Mouse (Mus musculus) kidney, adult 2 months (tissue): ENCODE measurements at regions not wholly inside any gene's neighbourhood (a gene's known extent, or its start where the extent isn't known, plus 50 kb on each side); places are given as distances from the start of the nearest gene placed in this dataset.

ENCODE experiments used
- DNase-seq: peaks from one replicate; pipeline ENCODE4 v3.0.0; 2021
- H3K27ac ChIP-seq: fragments of 200-500 bp; 2 replicates; pipeline ENCODE4 v1.5.1; 2012; ENCODE audit warnings: low read depth, low read length, control low read depth, inconsistent platforms; ENCODE audit not compliant: insufficient read depth
- H3K27me3 ChIP-seq: fragments of 200-500 bp; replicated peaks from 2 replicates; pipeline ENCODE4 v1.6.1; 2012; ENCODE audit warnings: mild to moderate bottlenecking, moderate library complexity, low read length, inconsistent platforms; ENCODE audit not compliant: control insufficient read depth, insufficient read depth
- H3K36me3 ChIP-seq: fragments of 200-500 bp; 2 replicates; pipeline ENCODE4 v1.6.1; 2012; ENCODE audit warnings: mild to moderate bottlenecking, moderate library complexity, low read length, inconsistent platforms; ENCODE audit not compliant: control insufficient read depth, insufficient read depth
- H3K4me1 ChIP-seq: fragments of 200-500 bp; 2 replicates; pipeline ENCODE4 v1.6.1; 2011; ENCODE audit warnings: low read length; ENCODE audit not compliant: control insufficient read depth, insufficient read depth
- H3K4me3 ChIP-seq: fragments of 200-500 bp; 2 replicates; pipeline ENCODE4 v1.5.1; 2011; ENCODE audit warnings: mild to moderate bottlenecking, low read depth, low read length, control low read depth; ENCODE audit not compliant: insufficient read depth
- CTCF ChIP-seq: fragments of 200-500 bp; conservative IDR thresholded peaks from 2 replicates; pipeline ENCODE4 v1.5.1; 2011; ENCODE audit warnings: low read depth, mild to moderate bottlenecking, control low read depth, low read length, moderate library complexity, mixed read lengths; ENCODE audit not compliant: insufficient read depth, insufficient read length
- POLR2A ChIP-seq: fragments of 200-500 bp; IDR thresholded peaks from one replicate; pipeline ENCODE4 v1.6.1; 2011; ENCODE audit warnings: low read depth, low read length, control low read depth
- WGBS: fragments of 180-500 bp; shearing (Covaris S2); methylation state at CpG from one replicate; pipeline ENCODE4 v1.1.7; 2018; 5-methylcytosine and 5-hydroxymethylcytosine counted together

GRCm38 (mm10) chr19:28768218-28768617 lies 66.6 kb upstream of the Slc1a1 start:
- H3K4me3 ChIP-seq = no peak overlapping the region
- H3K36me3 ChIP-seq = no peaks in the 10 kb centered on the region
- TF ChIP-seq CTCF (no peak), POLR2A (no peak)
- no peak overlapping the region for H3K27ac ChIP-seq
- WGBS = 32% methylated on average over 5 of the region's 5 CpGs
- H3K27me3 ChIP-seq = no peaks in the 10 kb centered on the region
- H3K4me1 ChIP-seq = no peaks in the 10 kb centered on the region
- no peak for DNase-seq

GRCm38 (mm10) chr19:28770419-28770818 lies 64.4 kb upstream of the Slc1a1 start:
- no peak overlapping the region for H3K4me3 ChIP-seq
- no peak for DNase-seq
- WGBS = 83% methylated on average over 12 of the region's 12 CpGs
- H3K36me3 ChIP-seq = no peaks in the 10 kb centered on the region
- TF ChIP-seq POLR2A (no peak), CTCF (no peak)
- no peaks in the 10 kb centered on the region for H3K27me3 ChIP-seq
- H3K4me1 ChIP-seq = no peaks in the 10 kb centered on the region
- H3K27ac ChIP-seq = no peak overlapping the region

GRCm38 (mm10) chr19:28771836-28772235 lies 63.0 kb upstream of the Slc1a1 start:
- Histone ChIP-seq H3K27me3 (no peaks in the 10 kb centered on the region), H3K4me3 (no peak overlapping the region), H3K4me1 (no peaks in the 10 kb centered on the region), H3K36me3 (no peaks in the 10 kb centered on the region), H3K27ac (no peak overlapping the region)
- TF ChIP-seq POLR2A (no peak), CTCF (no peak)
- no peak for DNase-seq
- WGBS = 65% methylated on average over 7 of the region's 7 CpGs

- Histone ChIP-seq H3K27ac (no peak overlapping the region), H3K4me1 (peaks cover 4% of the 10 kb centered on the region; the same call in 1 of the 2 replicates), H3K36me3 (no peaks in the 10 kb centered on the region), H3K27me3 (no peaks in the 10 kb centered on the region), H3K4me3 (no peak overlapping the region)
- TF ChIP-seq POLR2A (no peak), CTCF (no peak)
- DNase-seq = no peak
- WGBS = 61% methylated on average over 9 of the region's 9 CpGs
Observed at GRCm38 (mm10) chr19:28772840-28773570, 61.8 kb upstream of the Slc1a1 start.

DNA sequence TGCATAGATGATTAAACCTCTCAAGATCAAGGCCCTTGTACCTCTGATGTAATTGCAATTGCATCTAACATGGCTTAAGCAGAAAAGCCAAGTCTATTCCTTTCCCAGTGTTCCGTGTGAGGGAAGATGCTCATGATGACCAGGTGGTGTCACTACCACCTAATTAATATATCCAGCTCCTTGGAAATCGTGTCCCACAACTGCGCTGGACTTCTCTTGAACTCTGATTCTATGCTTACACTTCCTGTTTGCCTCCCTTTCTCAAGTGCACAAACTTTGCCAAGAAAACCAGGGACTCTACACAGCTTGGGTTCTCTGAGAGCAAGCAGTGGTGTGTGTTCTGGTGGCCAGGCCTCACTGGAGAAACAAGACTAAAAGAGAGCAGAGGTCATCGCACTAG lies 58.0 kb upstream of the Slc1a1 start:
- Histone ChIP-seq H3K27ac (0 out of 2 replicates have a peak overlapping the region, but pooled peaks have one; percentile 7), H3K27me3 (no peaks in the 10 kb centered on the region), H3K4me3 (no peak overlapping the region), H3K36me3 (no peaks in the 10 kb centered on the region), H3K4me1 (peaks cover 4% of the 10 kb centered on the region; the same call in 1 of the 2 replicates)
- 26% methylated on average over 4 of the region's 4 CpGs for WGBS
- peak; percentile 73 for DNase-seq
- TF ChIP-seq POLR2A = no peak
- TF ChIP-seq CTCF = peak; percentile 47

DNA sequence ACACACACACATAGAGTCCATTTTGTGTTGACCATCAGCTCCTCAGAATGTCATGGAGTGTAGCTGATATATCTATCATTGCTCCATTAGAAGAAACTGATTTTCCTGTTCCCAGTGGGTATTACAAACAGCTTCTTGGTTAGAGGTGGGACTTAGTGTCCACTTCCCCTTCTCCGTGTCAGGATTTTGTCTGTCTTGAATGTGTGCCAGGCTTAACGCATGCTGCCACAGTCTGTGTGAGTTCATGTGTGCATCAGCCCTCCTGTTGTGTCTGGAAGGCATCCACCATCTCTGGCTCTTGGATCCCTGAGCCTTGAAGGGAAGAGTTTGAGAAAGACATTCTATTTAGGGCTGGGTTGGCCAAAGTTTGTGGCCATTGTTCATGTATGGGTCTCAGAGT lies 57.2 kb upstream of the Slc1a1 start:
- Histone ChIP-seq H3K27ac (no peak overlapping the region), H3K27me3 (no peaks in the 10 kb centered on the region), H3K4me3 (no peak overlapping the region), H3K36me3 (no peaks in the 10 kb centered on the region), H3K4me1 (peaks cover 4% of the 10 kb centered on the region; the same call in 1 of the 2 replicates)
- no peak for TF ChIP-seq CTCF
- TF ChIP-seq POLR2A = no peak
- no peak for DNase-seq
- 36% methylated on average over 2 of the region's 2 CpGs for WGBS

GRCm38 (mm10) chr19:28778386-28778785 lies 56.5 kb upstream of the Slc1a1 start:
- H3K4me3 ChIP-seq = no peak overlapping the region
- H3K27me3 ChIP-seq = no peaks in the 10 kb centered on the region
- H3K4me1 ChIP-seq = peaks cover 4% of the 10 kb centered on the region; the same call in 1 of the 2 replicates
- no peak for DNase-seq
- no peaks in the 10 kb centered on the region for H3K36me3 ChIP-seq
- WGBS = 53% methylated on average over 4 of the region's 4 CpGs
- no peak overlapping the region for H3K27ac ChIP-seq
- no peak for TF ChIP-seq CTCF
- TF ChIP-seq POLR2A = no peak
